15 mouse cellular contexts compared by ENCODE assay signal in the genomic region with DNA sequence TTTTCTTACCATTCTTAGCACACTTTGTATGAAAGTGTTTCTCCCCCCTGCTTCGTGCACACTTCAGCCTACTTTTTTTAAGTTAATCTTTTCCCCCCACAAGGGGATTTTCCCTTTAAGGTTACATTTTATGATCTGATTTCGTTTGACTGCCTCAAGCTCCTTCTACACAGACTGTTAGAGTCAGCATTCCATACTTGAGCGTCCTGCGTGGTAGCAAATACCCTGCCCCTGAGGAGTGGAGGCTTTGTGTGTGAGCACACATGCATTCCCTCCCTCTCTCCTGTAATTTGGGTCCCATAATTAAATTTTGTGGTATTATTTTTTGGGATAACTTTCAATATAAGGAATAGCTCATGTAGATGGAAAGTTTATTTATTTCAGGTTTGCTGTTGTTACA.
DNase-seq lines count a peak whose midpoint lies in the region; ATAC-seq lines count a peak whose summit lies in the region.
"Had no signal": no experiment of that assay in that cellular context is flagged by ENCODE, and none has a peak within 500 bp of the region (broad histone marks: within the 10 kb centered on the region; RNA-seq: fewer than 3 reads in every experiment).

No protein-coding gene starts in this region.

- DNase-seq in heart, postnatal 10 days: no peak
- DNase-seq in limb, embryonic 10.5 days (ENCODE audit: low spot score): no peak
- peak; percentile 37 for DNase-seq in induced T-regulatory cell, adult 2 months (ENCODE audit: low read depth)
- DNase-seq: adrenal gland, adult 8-10 months; B cell, adult 2 months; cerebellum, adult 2 months; lung, postnatal 36 days; thymus, postnatal 36 days had no signal

- WGBS in heart, embryonic 14.5 days: 30% methylated on average over 4 of the region's 4 CpGs
- 16% methylated on average over 4 of the region's 4 CpGs for WGBS in limb, embryonic 12.5 days
- WGBS in limb, embryonic 10.5 days: 74% methylated on average over 4 of the region's 4 CpGs
- 23% methylated on average over 4 of the region's 4 CpGs for WGBS in stomach, embryonic 16.5 days

- H3K9me3 ChIP-seq in heart, embryonic 14.5 days (ENCODE audit: control insufficient read depth, low read length): no peaks in the 10 kb centered on the region
- no peaks in the 10 kb centered on the region for H3K9me3 ChIP-seq in limb, embryonic 12.5 days
- H3K9me3 ChIP-seq in limb, embryonic 10.5 days (replicated peaks): no peaks in the 10 kb centered on the region
- H3K9me3 ChIP-seq in stomach, embryonic 16.5 days (replicated peaks; ENCODE audit: control insufficient read depth, low read length): no peaks in the 10 kb centered on the region
- H3K9me3 ChIP-seq: midbrain, embryonic 12.5 days; neural tube, embryonic 12.5 days had no signal

- no peak overlapping the region for H3K27ac ChIP-seq in heart, embryonic 14.5 days (replicated peaks in 1 of 2; ENCODE audit: control insufficient read depth in 1 of 2, insufficient read depth in 1 of 2, low read depth in 2 of 2, low read length in 2 of 2)
- peak overlapping the region; percentile 82 for H3K27ac ChIP-seq in limb, embryonic 12.5 days
- H3K27ac ChIP-seq in limb, embryonic 10.5 days: no peak overlapping the region
- H3K27ac ChIP-seq in stomach, embryonic 16.5 days (ENCODE audit: low read length): peak overlapping the region; percentile 68; the same call in 1 of the 2 replicates
- H3K27ac ChIP-seq: midbrain, embryonic 12.5 days; neural tube, embryonic 12.5 days had no signal

- peaks cover 8 to 31% of the 10 kb centered on the region in 2 experiments for H3K4me1 ChIP-seq in heart, embryonic 14.5 days (ENCODE audit: control insufficient read depth in 2 of 2, insufficient read depth in 2 of 2, low read length in 2 of 2)
- peaks cover 34% of the 10 kb centered on the region for H3K4me1 ChIP-seq in limb, embryonic 12.5 days (replicated peaks)
- peaks cover 12% of the 10 kb centered on the region for H3K4me1 ChIP-seq in limb, embryonic 10.5 days
- H3K4me1 ChIP-seq in stomach, embryonic 16.5 days (ENCODE audit: control insufficient read depth, insufficient read depth, low read length): peaks cover 36% of the 10 kb centered on the region
- H3K4me1 ChIP-seq: midbrain, embryonic 12.5 days; neural tube, embryonic 12.5 days had no signal

- no peak overlapping the region for H3K4me3 ChIP-seq in heart, embryonic 14.5 days (ENCODE audit: control insufficient read depth in 1 of 2, insufficient read depth in 1 of 2, low read depth in 1 of 2, low read length in 2 of 2)
- H3K4me3 ChIP-seq in limb, embryonic 12.5 days (replicated peaks): no peak overlapping the region
- H3K4me3 ChIP-seq in limb, embryonic 10.5 days: no peak overlapping the region
- H3K4me3 ChIP-seq in stomach, embryonic 16.5 days (replicated peaks; ENCODE audit: low read length): no peak overlapping the region
- H3K4me3 ChIP-seq: midbrain, embryonic 12.5 days; neural tube, embryonic 12.5 days had no signal

- ATAC-seq in heart, embryonic 14.5 days (ENCODE audit: insufficient number of reproducible peaks, insufficient read depth, low FRiP score, low read depth): no peak
- no peak; the same call in 1 of the 2 replicates for ATAC-seq in limb, embryonic 12.5 days (ENCODE audit: insufficient number of reproducible peaks, insufficient read depth, low FRiP score, low TSS enrichment, low read depth)
- ATAC-seq in stomach, embryonic 16.5 days (ENCODE audit: insufficient read depth, low FRiP score): peak; percentile 48; the same call in 1 of the 2 replicates
- no peak for ATAC-seq in granulocyte monocyte progenitor cell, adult 5-6 weeks (replicated peaks; ENCODE audit: poor library complexity, severe bottlenecking)

- H3K36me3 ChIP-seq in heart, embryonic 14.5 days (ENCODE audit: control insufficient read depth, insufficient read depth, low read length): no peaks in the 10 kb centered on the region
- H3K36me3 ChIP-seq in limb, embryonic 12.5 days: no peaks in the 10 kb centered on the region
- H3K36me3 ChIP-seq in limb, embryonic 10.5 days: no peaks in the 10 kb centered on the region
- no peaks in the 10 kb centered on the region for H3K36me3 ChIP-seq in stomach, embryonic 16.5 days (ENCODE audit: control insufficient read depth, insufficient read depth, low read length)
- H3K36me3 ChIP-seq: midbrain, embryonic 12.5 days; neural tube, embryonic 12.5 days had no signal

- intact Hi-C loops in heart, postnatal 10 days (cut with DNase I): loop anchor here (10.0 kb wide), 1 partner anchor 424 kb away; no protein-coding TSS in a partner anchor

- H3K9ac ChIP-seq in heart, embryonic 14.5 days (ENCODE audit: low read length): 0 out of 2 replicates have a peak overlapping the region, but pooled peaks have one; percentile 21
- H3K9ac ChIP-seq in limb, embryonic 12.5 days (replicated peaks): no peak overlapping the region
- no peak overlapping the region for H3K9ac ChIP-seq in stomach, embryonic 16.5 days (ENCODE audit: low read length)
- H3K9ac ChIP-seq: midbrain, embryonic 12.5 days; neural tube, embryonic 12.5 days had no signal

- no peaks in the 10 kb centered on the region for H3K27me3 ChIP-seq in heart, embryonic 14.5 days (ENCODE audit: control insufficient read depth, insufficient read depth, low read length)
- no peaks in the 10 kb centered on the region for H3K27me3 ChIP-seq in limb, embryonic 12.5 days
- no peaks in the 10 kb centered on the region for H3K27me3 ChIP-seq in limb, embryonic 10.5 days (ENCODE audit: low read depth, poor library complexity, severe bottlenecking)
- no peaks in the 10 kb centered on the region for H3K27me3 ChIP-seq in stomach, embryonic 16.5 days (ENCODE audit: control insufficient read depth, insufficient read depth, low read length)
- H3K27me3 ChIP-seq: midbrain, embryonic 12.5 days; neural tube, embryonic 12.5 days had no signal

- H3K4me2 ChIP-seq in heart, embryonic 14.5 days (ENCODE audit: low read length): no peak overlapping the region
- H3K4me2 ChIP-seq in limb, embryonic 12.5 days: no peak overlapping the region
- no peak overlapping the region for H3K4me2 ChIP-seq in stomach, embryonic 16.5 days (ENCODE audit: low read depth, low read length)
- H3K4me2 ChIP-seq: liver, embryonic 11.5 days; midbrain, embryonic 12.5 days; neural tube, embryonic 12.5 days had no signal

Comparison
In these comparisons a context has a peak if more than half of its experiments do, and no peak if none do; other contexts are left out.
1. H3K27ac ChIP-seq: peak in limb, embryonic 12.5 days (single experiment) and stomach, embryonic 16.5 days (single experiment); none in heart, embryonic 14.5 days (0 of 2) and limb, embryonic 10.5 days (single experiment).